Mouse (Mus musculus): ENCODE measurements around the gene Tecpr2.

DNA sequence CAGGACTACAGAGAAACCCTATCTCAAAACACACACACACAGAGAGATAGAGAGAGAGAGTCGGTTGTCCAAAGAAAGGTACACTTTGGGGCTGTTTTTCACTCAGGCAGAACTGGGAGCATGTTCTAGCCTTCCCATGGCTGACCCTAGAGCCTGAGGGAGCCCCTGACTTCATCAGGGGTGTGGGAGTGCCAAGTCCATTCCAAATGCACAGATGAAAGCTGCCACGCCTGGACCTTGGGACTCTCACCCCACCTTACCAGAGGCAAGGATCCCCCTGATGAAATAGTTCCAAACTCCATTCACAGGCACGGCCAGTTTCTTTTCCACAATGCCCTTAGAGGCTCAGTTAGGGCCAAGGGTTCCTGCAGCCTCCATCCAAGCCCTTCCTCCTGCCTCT lies 90.7 kb downstream of the Tecpr2 start:
- no peak for TF ChIP-seq POLR2A (IDR thresholded peaks at IDR 0.05; ENCODE audit: borderline replicate concordance, control insufficient read depth, low read depth, low read length)
- no peak for TF ChIP-seq CTCF (IDR thresholded peaks at IDR 0.05; ENCODE audit: control insufficient read depth, insufficient read depth, low read length)
